Mouse (Mus musculus): ENCODE data around the gene Git2. TPM values are rescaled to one million over a fixed set of nuclear protein-coding genes. Genes with fewer than 3 reads are reported as not detected.

Git2 gene
- total and polyA plus RNA-seq, 3 experiments = 24.0 to 71.7 (median 64.9) TPM

- Histone ChIP-seq H3K4me3 (ENCODE audit: control insufficient read depth in 1 of 2, insufficient read depth in 1 of 2, low read depth in 2 of 2, low read length in 2 of 2) (no peak overlapping the region), H3K79me2 (ENCODE audit: control insufficient read depth, insufficient read depth, low read length, poor library complexity) (no peaks in the 10 kb centered on the region), H3K9me3 (replicated peaks; ENCODE audit: insufficient read depth, low read length) (no peaks in the 10 kb centered on the region), H3K9ac (ENCODE audit: control insufficient read depth, low read depth, low read length, poor library complexity, severe bottlenecking) (no peak overlapping the region), H3K27me3 (ENCODE audit: control insufficient read depth in 1 of 2, insufficient read depth in 2 of 2, low read length in 2 of 2) (no peaks in the 10 kb centered on the region), H3K36me3 (ENCODE audit: control insufficient read depth in 1 of 2, insufficient read depth in 2 of 2, low read length in 2 of 2) (peaks cover 0 to 24% of the 10 kb centered on the region in 2 experiments; a peak in 2 of 4 replicates), H3K27ac (ENCODE audit: control insufficient read depth, low read depth, low read length) (no peak overlapping the region), H3K4me1 (ENCODE audit: control insufficient read depth in 1 of 2, insufficient read depth in 2 of 2, low read length in 2 of 2) (no peaks in the 10 kb centered on the region; a peak in 1 of 4 replicates)
- DNase-seq (ENCODE audit: low read depth, low spot score) = no peak
- TF ChIP-seq UBTF (IDR thresholded peaks at IDR 0.05; ENCODE audit: borderline replicate concordance, insufficient read depth, low read depth, low read length) (no peak), CHD2 (IDR thresholded peaks at IDR 0.05; ENCODE audit: low read length) (no peak), TAL1 (IDR thresholded peaks at IDR 0.05; ENCODE audit: low read length) (no peak), MAZ (IDR thresholded peaks at IDR 0.05; ENCODE audit: low read depth, low read length) (no peak), TBP (IDR thresholded peaks at IDR 0.05; ENCODE audit: low read depth, low read length) (no peak), BHLHE40 (IDR thresholded peaks at IDR 0.05; ENCODE audit: borderline replicate concordance, low read depth, low read length) (no peak), MYB (IDR thresholded peaks at IDR 0.05; ENCODE audit: low read depth, low read length) (no peak), KAT2A (conservative IDR thresholded peaks at IDR 0.05; ENCODE audit: low read depth, low read length) (no peak), MYC (IDR thresholded peaks at IDR 0.05; ENCODE audit: low read depth, low read length) (no peak), ZKSCAN1 (IDR thresholded peaks at IDR 0.05; ENCODE audit: low read depth, low read length) (no peak), GATA1 (IDR thresholded peaks at IDR 0.05; ENCODE audit: low read depth, low read length) (no peak), POLR2AphosphoS5 (IDR thresholded peaks at IDR 0.05; ENCODE audit: borderline replicate concordance, low read depth, low read length) (no peak)
Observed at GRCm38 (mm10) chr5:114795653-114796052, 20.3 kb upstream of the Git2 start.

- Histone ChIP-seq H3K4me3 (ENCODE audit: control insufficient read depth in 1 of 2, insufficient read depth in 1 of 2, low read depth in 2 of 2, low read length in 2 of 2) (no peak overlapping the region), H3K79me2 (ENCODE audit: control insufficient read depth, insufficient read depth, low read length, poor library complexity) (no peaks in the 10 kb centered on the region), H3K4me1 (ENCODE audit: control insufficient read depth in 1 of 2, insufficient read depth in 2 of 2, low read length in 2 of 2) (no peaks in the 10 kb centered on the region), H3K27me3 (ENCODE audit: control insufficient read depth in 1 of 2, insufficient read depth in 2 of 2, low read length in 2 of 2) (no peaks in the 10 kb centered on the region), H3K9me3 (replicated peaks; ENCODE audit: insufficient read depth, low read length) (no peaks in the 10 kb centered on the region), H3K27ac (ENCODE audit: control insufficient read depth, low read depth, low read length) (no peak overlapping the region), H3K36me3 (ENCODE audit: control insufficient read depth in 1 of 2, insufficient read depth in 2 of 2, low read length in 2 of 2) (peaks cover 0 to 23% of the 10 kb centered on the region in 2 experiments; a peak in 2 of 4 replicates), H3K9ac (ENCODE audit: control insufficient read depth, low read depth, low read length, poor library complexity, severe bottlenecking) (no peak overlapping the region)
- no peak for DNase-seq (ENCODE audit: low read depth, low spot score)
- TF ChIP-seq MYC (IDR thresholded peaks at IDR 0.05; ENCODE audit: low read depth, low read length) (no peak), JUND (IDR thresholded peaks at IDR 0.05; ENCODE audit: low read depth, low read length) (no peak), ZNF384 (IDR thresholded peaks at IDR 0.05; ENCODE audit: low read depth, low read length) (no peak), TAL1 (IDR thresholded peaks at IDR 0.05; ENCODE audit: low read length) (no peak), GABPA (IDR thresholded peaks at IDR 0.05; ENCODE audit: low read depth, low read length) (no peak), TCF12 (IDR thresholded peaks at IDR 0.05; ENCODE audit: low read depth, low read length) (no peak), SMC3 (IDR thresholded peaks at IDR 0.05; ENCODE audit: low read depth, low read length) (no peak), POLR2AphosphoS5 (IDR thresholded peaks at IDR 0.05; ENCODE audit: borderline replicate concordance, low read depth, low read length) (no peak)
Observed at GRCm38 (mm10) chr5:114795231-114795630, 19.9 kb upstream of the Git2 start.
